8 mouse cellular contexts compared by ENCODE assay signal in the genomic region with DNA sequence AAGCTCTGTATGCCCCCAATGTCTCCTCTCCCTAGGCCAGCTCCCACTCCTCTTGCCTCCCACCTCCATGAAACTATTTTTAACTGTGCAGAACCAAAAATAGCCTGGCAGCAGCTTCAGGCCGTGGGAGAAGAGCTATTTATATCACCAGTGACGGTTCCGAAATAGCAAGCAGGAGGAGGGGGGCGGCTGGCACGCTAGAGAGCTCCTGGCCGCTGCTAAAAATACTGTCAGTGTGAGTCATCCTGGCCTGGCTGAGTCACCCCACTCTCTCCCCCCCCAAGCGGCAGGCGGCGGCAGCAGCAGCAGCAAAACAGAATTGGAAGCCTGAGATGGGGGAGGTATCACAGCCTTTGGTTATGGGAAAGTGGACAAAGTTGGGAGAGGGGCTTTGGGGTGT. TPM values are rescaled to one million over a fixed set of nuclear protein-coding genes. Genes with fewer than 3 reads are reported as not detected.
DNase-seq lines count a peak whose midpoint lies in the region.

No protein-coding gene starts in this region.

- DNase-seq in kidney, postnatal 14 days, result peak; percentile 19
- DNase-seq in kidney, adult 11 months, result no peak
- peak; percentile 75 for DNase-seq in MN1 (ENCODE audit: low spot score)
- peak; percentile 90 for DNase-seq in cerebellum, adult 9-11 months
- DNase-seq in heart, adult 18-20 months, result peak; percentile 78 to 89
- DNase-seq in layer of hippocampus, adult 9-10 months (ENCODE audit: low spot score), result peak; percentile 62
- DNase-seq in natural killer cell, adult 2 months (ENCODE audit: low spot score in 2 of 2), result peak; percentile 51 to 53
- DNase-seq in spleen, adult 18-20 months, result no peak

RNA-seq across cellular contexts. Expression of gene Npas4, which starts 2.8 kb away (rescaled TPM):
- total RNA-seq in heart, adult 18-20 months (2021), result under 1 TPM in 1 of 2 experiments, not detected in 1; 0.10 TPM

RNA-seq across cellular contexts. Expression of gene Slc29a2, which starts 30.8 kb away (rescaled TPM):
- total RNA-seq in heart, adult 18-20 months (2021), result 1 to 10 TPM; 6.9 to 8.8 TPM

RNA-seq across cellular contexts. Expression of gene Mrpl11, which starts 31.0 kb away (rescaled TPM):
- total RNA-seq in heart, adult 18-20 months (2021), result 10 to 100 TPM; 67.7 to 86.0 TPM

RNA-seq across cellular contexts. Expression of gene B4gat1, which starts 45.7 kb away (rescaled TPM):
- total RNA-seq in heart, adult 18-20 months (2021), result 10 to 100 TPM; 46.0 TPM

RNA-seq across cellular contexts. Expression of gene AC124502.3, which starts 45.8 kb away (rescaled TPM):
- 1 to 10 TPM in 1 of 2 experiments, under 1 TPM in 1; 0.93 to 2.7 TPM for total RNA-seq in heart, adult 18-20 months (2021)

Comparison
In these comparisons a context has a peak if more than half of its experiments do, and no peak if none do; other contexts are left out.
1. DNase-seq: peak in kidney, postnatal 14 days (single experiment), MN1 (single experiment), cerebellum, adult 9-11 months (single experiment), heart, adult 18-20 months (2 of 2), layer of hippocampus, adult 9-10 months (single experiment) and natural killer cell, adult 2 months (2 of 2); none in kidney, adult 11 months (single experiment) and spleen, adult 18-20 months (0 of 2).